Mouse (Mus musculus) thymus, adult 18-20 months (tissue): ENCODE measurements at regions not wholly inside any gene's neighbourhood (a gene's known extent, or its start where the extent isn't known, plus 50 kb on each side); places are given as distances from the start of the nearest gene placed in this dataset.

ENCODE experiments used
- DNase-seq, 2 experiments: peaks; one replicate each; pipeline ENCODE4 v3.0.0; 2022; ENCODE audit warnings: mixed read lengths in 2 of 2

DNA sequence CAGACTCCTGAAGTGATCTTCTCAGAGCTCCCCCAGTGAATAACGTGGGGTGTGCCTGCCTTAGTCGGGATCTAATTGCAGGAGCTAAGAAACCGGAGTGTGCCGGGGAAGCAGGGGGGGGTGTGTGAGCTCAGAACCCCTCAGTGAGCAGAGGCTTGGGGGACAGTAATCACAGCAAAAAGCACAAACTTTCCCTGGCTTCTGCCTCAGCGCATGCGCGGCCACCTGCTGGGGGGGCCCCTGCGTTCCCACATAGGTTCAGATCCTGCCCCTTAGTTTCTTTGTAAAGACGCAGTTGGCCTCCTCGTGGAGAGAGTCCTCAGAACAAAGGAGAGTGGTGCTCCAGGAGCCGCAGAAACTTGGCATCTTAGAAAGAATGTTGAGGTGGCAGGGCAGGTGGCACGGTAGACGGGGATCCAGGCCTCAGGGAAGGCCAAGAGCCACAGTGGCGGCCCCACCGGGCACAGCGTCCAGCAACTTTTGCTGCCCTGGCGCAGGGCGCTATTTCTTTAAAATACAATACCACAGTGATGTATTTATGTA, 429.7 kb downstream of the Zfp536 start:
- no peak for DNase-seq

DNA sequence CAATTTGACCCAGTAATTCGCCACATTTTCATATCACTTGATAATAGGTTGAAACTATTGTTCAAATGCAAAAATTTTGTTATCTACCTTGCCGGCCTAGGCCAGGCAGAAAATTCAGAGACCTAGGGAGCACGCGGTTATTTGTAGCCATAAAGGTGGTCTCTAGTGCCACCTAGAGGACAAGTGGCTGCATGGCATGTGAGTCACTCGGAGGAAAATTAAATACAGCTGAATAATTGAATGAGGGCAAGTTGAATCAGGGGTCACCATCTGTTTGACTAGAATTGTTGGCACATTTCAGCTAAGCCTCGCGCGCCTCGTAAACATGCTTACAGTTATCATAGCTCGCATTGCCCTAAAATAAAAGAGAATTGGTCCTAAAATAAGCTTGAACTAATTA, 427.4 kb downstream of the Zfp536 start:
- DNase-seq, result no peak

DNA sequence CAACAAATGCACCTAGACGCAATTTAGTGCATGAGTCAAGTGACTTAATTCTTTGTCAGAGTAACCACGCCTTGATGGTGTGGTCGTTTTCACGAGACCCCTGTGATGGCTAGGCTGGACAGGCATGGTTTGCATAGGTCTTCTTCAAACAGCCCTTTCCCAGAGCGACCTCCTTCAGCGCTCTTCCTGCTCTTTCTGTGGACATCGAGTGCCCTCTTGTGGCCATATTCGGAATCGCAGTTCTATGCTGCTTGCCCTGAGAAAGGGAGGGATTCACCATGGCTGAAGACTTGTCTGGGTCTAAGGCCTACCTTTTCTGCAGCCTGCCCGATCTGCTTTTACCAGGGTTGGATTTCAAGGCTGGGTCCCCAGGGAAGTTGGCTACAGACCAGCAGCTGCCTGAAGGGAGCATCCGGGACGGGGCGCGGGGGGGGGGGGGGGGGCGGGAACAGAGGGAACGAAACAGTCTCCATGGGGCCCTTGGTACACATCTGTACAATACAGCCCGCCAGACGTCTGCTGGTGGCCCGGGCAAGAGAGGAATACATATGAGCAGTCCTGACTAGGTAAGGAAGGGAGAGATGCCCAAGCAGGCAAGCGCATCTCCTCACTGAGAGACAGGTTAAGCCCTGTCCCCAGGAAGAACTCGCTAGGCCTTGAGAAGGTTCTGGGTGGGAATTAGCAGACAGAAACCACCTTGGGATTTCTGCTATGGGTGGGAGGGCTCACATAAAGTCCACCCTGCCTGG, 415.6 kb downstream of the Zfp536 start:
- DNase-seq, result peak; percentile 40 to 45

DNA sequence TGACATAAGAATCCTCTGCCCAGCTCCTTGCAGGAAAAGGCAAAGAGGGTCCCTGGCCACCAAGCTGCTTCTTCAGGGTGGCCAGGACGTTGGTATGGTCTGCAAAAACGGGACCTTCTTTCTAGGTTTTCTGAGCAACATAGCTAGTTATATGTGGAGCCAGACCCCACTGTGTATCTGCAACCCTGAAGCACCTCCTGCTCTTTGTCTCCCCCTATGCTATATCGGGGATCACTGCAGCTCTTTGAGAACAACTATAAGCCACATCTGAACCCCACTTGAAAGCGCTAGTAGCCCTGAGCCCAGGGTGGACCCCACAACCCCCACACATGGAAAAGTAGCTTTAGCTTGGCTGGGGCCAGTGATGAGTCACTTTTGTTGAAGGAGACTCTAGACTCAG, 414.9 kb downstream of the Zfp536 start:
- no peak for DNase-seq

DNA sequence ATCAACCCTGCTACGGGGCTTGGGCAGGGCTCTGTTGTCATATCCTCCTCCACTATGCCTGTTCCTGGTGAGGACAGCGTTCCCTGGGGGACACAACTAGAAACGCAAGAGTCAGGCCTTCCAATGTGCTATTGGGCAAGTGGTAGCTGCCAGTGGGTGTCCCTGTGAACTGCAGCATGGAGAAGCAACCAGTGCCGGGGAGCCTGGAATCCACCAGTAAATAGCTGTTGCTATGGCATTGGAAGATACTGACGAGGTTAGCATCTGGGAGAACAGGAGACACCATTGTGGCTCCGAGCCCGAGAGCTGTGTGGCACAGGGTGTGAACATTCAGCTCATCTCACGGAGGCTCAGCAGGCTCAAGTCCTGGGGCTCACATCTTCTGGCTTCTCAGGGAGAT, 414.0 kb downstream of the Zfp536 start:
- DNase-seq, result no peak

DNA sequence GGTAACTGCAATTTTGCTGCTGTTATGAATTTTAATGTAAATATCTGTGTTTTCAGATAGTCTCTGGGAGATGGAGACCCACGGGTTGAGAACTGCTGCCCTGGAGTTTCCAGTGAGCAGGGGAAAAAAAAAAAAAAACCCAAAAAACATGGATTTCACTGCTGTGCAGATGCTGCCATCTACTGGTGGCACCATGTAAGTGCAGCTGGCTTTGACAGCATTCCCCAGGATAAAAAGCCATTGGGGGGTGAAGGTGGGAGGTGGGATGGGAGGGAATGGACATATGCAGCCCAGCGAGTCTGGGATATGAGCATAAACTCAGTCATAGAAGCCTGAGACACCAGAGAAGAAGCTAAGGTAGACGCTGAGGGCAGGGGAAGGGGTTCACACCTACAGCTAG, 413.3 kb downstream of the Zfp536 start:
- no peak for DNase-seq

DNA sequence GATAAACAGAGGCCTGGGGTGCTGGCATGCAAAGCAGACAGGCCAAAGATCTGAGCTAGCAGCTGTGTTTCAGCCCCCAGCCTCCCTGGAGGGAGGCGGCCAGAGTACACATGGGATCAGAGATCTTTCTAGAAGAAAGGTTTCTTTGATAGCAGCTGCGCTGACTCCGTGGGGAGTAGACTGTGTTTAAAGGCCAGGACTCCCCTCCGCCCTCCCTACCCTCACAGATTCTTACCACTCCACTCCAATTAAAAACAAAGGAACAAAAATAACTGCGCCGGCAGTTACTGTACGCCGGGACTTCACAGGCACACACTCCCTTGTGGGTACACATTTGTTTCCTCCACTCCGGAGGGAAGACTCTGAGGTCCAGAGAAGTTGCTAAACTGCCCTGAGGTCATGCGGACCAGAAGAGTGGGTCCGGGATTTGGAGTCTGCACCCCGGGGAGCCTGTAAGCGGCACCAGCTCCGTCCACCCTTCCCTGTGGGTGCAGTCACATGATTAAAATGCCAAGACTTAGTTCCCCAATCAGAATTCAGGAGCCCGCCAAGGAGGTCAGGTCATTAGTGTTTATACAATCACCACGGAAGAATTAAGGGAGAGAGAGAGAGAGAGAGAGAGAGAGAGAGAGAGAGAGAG, 411.5 kb downstream of the Zfp536 start:
- no peak for DNase-seq

DNA sequence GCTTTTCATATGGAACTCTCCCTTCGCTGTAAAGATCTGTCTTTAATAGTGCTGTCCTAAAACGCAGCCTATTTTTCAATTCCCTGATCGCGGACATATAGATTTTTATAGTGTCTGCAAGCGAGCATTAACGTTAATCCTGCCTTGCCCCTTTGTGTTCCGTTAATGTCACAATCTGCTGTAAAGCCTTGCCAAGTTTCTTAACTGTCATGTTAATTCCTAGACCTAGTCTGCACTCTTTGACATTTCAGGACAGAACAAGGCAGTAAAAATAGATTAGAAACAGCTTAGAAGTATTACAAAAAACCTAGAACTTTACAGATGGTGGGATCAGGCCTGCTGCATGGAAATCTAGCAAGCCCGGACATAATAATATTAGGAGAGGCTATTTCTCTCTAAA, 410.6 kb downstream of the Zfp536 start:
- DNase-seq, result no peak

DNA sequence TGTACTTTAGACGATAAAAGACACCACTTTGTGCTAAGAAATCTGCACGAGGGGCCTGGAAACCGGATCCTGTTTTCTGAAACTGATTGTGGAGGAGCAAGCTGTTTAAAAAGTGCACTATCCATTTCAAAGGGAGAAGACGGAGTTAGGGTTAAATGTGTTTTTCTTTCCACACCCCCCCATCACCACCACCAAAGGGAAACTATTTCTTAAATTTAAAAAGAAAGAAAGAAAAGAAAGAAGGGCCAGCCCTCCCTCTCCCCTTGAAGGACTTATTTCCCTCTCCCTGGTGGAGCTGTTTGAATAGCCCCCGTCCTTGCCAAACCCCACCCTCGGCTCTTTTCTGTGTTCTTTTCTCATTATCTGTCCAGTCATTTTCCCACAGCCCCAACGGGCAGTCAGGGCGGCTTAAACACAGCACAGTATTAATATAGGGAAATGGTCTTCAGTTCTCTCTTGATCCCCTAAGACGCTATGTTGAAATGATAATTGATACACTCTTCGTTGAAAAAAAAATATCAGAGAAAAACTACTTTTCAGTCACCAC, 409.7 kb downstream of the Zfp536 start:
- DNase-seq, result no peak

DNA sequence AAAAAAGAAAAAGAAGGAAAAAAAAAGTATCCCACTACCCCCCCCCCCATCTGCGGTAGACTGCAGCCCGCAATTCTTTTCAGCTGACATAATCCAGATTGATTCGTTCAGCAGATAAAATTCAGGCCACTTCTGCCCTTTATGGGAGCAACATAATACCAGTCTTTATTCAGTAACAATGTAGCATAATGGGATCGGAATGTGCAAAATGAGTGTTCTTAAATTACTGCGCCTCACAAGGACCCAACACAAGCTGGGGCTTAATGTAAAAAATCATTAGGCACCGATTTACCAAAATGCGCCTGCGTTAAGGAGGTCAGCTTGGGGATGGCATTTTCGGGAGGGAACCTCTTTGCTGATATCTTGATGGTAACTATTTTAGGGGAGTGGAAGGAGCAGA, 409.2 kb downstream of the Zfp536 start:
- no peak for DNase-seq

DNA sequence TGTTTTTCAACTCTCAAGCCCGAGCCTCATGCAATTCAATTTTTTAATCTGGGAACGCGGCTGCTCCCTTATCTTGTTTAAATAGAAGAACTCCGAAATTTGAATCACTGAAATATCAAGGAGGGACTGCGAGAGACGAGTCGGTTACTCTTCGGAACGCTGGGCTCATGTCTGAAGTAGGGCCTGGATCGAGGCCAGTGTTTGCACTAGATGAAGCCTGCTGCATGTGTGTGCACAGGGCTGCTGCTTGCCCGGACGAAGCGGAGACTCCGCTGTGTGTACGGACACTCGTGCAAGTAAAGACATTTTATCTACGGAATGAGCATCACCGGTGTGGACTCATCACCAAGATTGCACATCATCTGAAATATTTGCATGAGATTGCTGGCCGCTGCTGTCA, 407.4 kb downstream of the Zfp536 start:
- DNase-seq, result no peak

DNA sequence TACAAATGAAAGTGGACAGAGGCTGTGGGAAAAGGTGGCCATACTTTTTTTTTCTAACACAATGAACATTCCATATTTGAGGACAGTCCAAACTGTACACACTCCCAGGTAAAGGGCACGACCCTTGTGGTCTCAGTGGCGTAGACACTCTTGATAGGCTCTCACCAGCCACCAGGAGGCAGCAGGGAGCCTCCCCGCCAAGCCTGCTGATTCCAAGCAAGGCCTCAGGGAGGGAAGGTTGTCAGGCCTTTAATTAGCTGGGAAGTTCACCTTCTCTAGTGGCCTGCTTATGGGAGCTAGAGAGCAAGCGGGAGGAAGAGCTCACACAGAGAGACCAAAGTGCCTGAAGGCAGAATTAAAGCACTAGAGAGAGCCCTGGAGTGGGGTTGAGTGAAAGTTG, 403.7 kb downstream of the Zfp536 start:
- no peak for DNase-seq

DNA sequence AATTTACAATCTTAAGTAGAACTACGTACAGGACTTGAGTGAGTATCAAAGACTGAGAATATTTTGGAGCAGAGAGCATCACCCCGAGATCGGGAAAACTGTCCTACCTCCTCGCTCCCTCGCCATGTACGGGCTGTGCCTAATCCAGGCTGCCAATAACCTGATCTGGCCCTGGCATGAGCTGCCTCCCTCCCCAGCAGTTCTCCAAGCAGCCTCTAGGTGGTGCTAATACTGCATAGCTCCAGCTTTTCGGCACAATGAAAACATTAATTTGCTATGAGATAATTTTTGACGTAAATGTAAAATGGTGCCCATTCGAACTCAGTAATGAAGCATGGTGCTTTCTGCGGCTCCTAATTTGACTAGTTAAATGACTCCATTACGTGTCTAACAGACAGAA, 399.6 kb downstream of the Zfp536 start:
- peak; percentile 19 to 34 for DNase-seq

DNA sequence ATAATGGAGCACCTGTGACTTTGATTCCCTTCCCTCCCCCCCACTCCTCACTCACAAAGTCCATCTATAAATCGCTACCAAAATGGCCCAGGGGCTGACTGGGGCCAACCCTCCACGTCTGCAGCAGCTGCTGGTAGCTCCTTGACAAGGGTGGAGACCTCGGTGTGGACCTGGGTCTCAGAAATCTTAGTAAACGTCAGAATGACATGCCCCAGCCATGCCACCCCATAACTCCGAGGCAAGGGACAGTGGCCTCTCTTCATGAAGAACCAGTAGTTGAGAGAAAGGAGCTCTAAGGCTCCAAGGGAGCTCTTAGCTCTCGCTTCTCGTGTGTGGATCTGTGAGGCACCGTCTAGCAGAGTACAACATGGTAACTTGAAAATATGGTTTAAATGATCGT, 398.4 kb downstream of the Zfp536 start:
- no peak for DNase-seq

DNA sequence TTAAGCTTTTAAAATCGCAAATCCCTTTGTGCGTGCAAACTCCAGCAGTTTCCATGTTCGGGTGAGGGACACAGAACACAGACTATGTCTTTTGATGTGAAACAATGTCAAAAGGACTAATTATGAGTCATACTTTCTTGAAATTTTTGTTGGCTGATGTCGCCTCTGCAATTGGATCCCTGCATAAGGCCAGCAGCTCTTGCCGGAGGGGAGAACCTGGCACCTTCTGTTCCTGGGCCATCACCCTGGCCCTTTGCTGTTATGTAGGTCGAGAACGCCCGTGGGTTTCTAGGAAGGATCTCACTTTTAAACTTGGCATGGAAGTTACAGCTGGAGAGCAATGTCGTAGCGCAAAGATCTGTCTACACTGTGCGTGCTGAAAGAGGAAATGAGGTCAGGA, 397.9 kb downstream of the Zfp536 start:
- no peak for DNase-seq

DNA sequence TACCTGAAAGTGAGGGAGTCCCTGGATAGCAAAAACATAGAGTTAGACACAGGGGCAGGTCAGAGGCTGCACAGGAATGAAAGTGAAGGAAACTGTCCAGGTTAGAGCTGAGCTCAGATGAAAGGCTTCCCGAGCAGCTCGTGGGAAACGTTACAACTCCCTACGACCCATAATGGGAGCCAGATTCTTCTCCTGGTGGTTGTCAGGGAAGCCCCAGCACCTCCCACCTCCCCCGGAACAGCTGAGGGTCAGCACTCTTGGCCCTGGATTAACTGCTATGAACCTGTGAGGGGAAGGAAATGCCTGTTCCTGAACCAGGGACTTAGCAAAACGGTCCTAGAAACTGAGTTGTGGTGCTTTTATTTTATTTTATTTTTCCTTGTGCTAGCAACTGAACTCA, 397.2 kb downstream of the Zfp536 start:
- DNase-seq, result no peak

DNA sequence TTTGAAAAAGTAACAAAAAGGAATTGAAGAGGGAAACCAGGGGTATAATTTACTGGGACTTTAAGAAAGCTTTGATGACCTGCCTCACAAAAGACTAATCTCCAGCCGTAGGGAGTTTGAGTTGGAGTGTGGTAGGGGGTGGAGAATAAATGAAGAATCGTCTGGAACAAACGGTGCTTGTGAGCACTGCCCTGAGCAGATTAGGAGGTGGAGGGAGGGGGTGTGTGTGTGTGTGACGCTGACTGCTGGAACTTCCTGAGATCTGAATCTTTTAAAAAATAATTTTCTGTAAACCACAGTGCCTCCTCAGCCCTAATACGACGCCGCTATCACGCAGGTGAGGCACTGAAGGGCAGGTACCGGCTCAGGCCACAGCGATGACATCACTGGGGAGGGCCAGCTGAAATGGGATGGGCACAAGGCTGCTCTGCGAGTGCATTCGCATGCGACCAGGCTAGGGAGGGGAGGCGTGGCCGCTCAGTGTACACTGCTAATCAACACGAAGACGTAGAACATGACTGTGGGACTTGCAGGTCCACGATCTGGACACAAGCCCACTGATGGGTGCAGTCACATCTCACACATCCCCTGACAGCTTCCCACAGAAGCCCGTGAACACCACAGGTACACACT, 395.4 kb downstream of the Zfp536 start:
- no peak for DNase-seq

DNA sequence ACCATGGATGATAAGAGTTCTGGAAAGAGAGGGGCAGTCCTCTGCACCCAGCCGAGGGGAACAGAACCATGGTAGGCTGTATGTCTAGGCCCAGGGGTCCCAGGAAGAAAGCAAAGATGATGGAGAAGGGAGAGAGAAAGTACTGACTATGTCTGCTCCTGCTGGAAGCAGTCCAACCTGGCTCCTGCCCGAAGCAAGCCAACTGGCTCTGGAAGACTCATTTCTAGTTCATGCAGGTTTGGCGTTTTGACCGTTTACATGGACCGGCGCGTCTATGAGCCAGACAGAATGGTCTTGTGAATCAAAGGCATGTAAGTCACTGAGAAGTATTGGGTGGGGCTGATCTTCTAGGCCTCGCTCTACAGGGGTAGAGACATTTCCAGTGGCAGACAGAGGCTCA, 385.6 kb downstream of the Zfp536 start:
- no peak for DNase-seq

DNA sequence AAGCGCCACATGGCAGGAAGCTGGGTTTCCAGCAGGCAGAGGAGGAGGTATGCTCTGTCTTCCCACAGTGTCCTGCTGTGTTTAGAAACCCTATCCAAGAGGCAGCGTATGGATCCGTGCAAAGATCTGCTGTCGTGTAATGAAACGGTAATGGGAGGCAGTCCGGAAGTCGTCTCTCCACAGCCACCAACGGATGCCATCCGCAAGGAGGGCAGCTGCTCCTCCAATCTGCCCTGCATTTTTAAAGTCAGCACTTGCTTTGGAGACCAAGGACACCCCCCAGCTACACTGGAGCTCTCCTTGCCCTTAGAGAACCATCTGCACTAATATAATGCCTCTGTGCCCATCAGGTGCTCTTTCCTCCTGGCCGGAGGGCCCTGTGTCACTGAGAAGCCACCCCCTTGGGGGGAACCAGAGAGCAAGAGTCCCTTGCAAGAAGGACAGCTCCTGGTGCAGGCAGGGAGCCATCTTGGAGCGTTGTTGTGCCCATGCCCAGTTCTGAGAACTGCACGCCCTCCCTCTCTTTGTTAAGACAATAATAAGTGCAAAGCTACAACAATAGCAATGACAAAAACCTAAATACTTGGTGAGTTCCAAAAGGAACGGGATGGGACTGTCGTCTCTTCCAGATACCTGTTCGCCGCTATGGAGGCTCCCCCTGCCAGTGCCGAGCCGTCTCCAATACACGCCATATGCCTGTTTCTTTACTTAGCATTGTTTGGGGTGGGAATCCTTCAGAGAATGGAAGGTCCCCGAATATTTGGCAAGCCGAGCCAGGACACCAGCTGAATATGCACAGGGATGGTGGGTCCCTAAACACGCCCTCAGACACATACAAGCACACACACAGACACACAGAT, 384.4 kb downstream of the Zfp536 start:
- no peak for DNase-seq

DNA sequence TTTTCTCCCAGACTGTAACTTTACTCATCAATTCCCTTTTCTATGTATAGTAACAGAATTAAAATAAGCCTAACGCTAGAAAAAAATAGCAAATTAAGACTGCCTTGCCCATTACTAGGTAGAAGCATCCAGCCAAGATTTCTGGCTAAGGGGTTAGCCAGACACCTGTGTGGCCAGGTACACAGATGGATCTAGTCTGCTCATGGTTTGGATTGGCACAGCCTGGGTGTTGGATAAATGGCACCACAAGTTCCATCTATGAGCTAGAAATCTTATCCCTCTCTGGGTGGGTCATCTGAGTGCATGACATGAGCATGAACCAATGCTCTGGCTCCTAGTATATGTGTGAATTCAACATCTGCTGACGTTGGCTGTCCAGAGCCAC, 383.7 kb downstream of the Zfp536 start:
- DNase-seq, result no peak

DNA sequence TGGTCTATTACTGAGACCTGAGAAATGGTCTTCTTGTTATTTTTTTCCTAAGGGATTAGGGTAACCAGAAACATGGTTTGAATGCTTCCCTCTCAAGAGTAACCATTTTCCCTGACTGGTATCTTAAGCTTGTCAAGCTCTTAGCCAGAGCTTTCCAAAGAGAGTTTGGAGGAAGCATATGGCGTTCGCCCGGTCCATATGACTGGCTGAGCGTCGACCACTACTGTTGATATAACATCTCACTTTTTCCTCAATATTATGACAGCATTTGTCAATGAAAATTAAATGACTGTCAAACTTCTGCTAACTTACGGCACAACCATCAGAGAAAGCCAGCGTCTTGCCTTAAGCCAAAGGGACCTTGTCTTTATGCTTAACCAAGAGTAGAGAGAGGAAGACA, 383.2 kb downstream of the Zfp536 start:
- no peak for DNase-seq

DNA sequence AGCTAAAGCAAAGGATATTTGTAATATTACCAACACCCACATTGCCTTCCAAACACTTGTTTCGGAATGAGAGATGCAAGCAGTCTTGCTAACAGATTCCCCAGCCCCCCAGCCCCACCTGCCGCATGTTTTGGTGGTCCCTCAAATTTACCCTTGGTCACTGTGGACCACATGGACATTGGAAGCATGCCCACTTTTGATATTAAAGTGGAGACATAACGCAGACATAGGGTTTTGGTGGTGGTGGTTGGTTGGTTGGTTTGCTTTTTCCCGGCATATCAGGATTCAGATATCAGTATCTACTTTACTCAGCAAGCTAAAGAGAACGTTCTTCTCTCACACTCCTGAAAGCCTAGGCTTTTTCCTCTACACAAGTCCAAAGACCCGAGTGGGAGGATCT, 381.3 kb downstream of the Zfp536 start:
- no peak for DNase-seq

DNA sequence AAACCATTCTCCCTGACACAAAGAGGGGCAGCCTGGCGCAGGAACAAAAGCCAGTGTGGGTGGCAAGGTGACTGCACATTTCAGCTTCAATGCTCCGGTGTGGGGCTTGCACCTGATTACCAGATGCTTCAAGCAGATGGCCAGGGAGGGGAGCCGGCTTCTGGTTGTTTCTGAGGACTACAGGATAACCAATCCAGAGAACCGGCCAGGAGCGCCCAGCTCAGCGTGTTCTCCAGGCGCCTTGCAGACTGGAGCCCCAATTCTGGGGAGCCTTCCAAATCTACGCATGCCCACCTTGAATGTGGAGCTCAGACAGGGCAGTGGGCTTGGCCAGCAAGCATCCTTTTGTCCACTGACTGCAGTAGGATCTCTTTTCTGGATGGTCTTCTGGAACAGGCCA, 380.8 kb downstream of the Zfp536 start:
- no peak for DNase-seq
